Mouse (Mus musculus) frontal cortex, postnatal 36 days (tissue): ENCODE measurements around the gene Prps1l1.

Source experiments
- DNase-seq, 2 experiments: peaks; one replicate each; pipeline ENCODE4 v3.0.0; 2022; ENCODE audit warnings: low spot score in 2 of 2

The Prps1l1 gene

GRCm38 (mm10) chr12:34984461-34984860 lies at the start of gene Prps1l1:
Gene Prps1l1 (plus strand): TSS chr12:34984761.
- DNase-seq: no peak

GRCm38 (mm10) chr12:34937918-34938317 lies 46.6 kb upstream of the Prps1l1 start:
- DNase-seq: no peak

- DNase-seq: no peak
Measured at GRCm38 (mm10) chr12:34949066-34949706, 35.4 kb upstream of the Prps1l1 start.

- no peak for DNase-seq
Measured at GRCm38 (mm10) chr12:34975991-34976390, 8.6 kb upstream of the Prps1l1 start.

DNA sequence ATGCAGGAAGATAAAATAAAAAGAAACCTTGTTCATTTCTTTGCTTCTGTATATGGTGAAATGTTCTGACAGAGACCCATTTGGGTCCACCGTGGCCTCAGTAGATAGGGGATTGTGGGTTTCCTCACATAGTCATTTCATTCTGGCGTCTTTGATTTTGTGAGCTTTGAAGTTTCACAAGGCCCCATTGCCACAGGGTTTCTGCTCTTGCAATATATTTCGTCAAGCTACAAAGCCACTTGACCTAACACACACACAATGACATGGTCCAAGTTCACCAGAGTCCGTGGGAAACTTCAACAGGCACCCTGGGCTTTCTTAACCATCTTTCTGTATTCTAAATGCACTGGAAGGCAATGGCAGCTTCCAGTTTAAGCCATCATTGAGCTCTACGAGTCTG lies 1.3 kb downstream of the Prps1l1 start:
- no peak for DNase-seq

DNA sequence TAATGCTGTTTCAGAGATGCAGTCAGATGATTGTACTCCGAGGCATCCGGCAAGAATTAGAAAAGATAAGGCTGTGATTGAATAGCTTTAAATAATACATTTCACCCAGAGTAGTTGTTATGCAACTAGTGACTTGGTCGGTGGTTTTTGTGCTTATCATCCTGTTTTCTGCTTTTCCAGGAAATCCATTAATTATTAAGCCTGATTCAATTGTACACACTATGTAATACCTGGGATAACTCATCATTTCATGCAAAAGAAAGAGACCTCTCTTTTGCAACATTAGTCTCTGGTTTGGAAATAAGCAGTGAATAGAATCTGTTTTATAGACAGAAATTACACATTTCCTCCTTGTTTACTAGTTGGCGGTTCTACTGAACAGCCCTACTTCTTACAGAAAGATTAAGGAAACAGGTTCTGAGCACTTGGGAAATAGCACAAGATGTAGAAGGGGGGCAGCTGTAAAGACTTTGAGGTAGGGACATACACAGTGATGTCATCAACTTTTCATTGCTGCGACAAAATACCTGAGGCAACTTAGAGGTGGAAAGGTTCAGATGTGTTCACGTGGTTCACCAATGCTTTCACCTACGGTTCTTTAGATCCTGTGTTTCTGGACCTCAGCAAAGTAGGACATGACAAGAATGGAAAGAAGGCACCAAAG lies 5.1 kb downstream of the Prps1l1 start:
- DNase-seq: no peak

DNA sequence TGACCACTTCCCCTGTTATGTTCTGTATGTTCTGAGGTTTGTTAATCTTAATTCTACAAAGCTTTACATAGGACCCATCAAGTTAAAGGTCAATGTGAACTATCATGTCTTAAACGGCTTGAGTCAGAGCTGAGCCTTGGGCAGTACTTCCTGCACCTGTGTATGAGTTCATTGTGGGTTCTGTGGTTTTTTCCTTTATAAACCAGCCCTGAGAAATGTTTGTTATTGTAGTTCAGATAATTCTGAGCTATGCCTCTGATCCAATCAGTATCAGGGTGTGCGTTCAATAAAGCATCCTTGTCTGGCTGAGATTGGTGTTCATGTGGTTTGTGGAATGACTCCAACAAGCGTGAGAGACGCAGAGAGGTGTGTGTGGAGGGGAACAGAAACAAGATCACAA lies 5.8 kb downstream of the Prps1l1 start:
- DNase-seq: no peak

DNA sequence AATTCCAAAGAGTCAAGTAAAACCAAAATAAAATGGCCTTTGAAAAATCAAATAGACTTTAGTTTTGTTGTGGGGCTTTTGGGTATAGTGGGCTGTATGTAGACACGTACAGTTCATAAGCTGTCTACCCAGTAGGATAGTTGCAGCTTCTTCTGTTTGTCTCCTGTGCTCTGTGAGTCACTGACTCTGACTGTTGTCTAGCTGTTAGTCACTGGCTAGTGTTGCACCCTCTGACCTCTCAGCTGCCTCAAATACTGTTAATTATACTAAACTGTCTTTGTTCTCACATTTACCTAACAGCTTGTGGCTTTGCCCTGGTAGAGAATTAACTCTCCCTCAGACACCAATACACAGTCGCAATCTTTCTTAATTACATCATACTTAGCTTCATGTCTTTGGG lies 7.3 kb downstream of the Prps1l1 start:
- no peak for DNase-seq

GRCm38 (mm10) chr12:34997597-34998182 lies 13.1 kb downstream of the Prps1l1 start:
- no peak for DNase-seq

DNA sequence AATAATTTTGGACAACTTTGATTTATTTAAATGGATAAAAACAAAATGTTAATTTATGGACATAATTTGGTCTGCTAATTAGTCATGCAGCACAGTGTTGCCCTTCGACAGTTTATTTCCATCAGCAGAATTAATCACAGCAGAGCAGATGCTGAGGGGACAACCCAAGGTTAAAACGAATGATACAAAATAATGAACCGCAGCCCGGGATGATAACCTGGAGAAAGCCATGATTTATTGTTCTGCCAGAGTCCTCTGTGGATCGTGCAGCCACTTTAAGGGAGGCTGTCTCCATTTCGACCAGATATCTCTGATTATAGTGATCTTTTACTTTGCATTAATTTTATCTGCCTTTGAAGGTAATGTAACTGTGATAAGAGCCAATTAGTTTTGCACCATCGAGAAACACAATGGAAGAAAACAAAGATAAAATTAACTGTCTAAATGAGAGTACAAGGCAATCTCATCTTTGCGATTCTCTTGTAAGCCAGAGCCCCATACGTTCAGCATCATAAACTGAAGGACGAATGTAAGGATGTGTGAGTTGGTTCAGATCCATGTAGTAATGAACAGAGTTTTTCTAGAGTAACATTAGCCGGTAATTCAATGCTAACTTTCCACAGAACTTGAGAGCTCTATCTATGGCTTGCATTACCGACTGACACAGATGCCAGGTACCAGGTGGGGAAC lies 14.4 kb downstream of the Prps1l1 start:
- DNase-seq: no peak

DNA sequence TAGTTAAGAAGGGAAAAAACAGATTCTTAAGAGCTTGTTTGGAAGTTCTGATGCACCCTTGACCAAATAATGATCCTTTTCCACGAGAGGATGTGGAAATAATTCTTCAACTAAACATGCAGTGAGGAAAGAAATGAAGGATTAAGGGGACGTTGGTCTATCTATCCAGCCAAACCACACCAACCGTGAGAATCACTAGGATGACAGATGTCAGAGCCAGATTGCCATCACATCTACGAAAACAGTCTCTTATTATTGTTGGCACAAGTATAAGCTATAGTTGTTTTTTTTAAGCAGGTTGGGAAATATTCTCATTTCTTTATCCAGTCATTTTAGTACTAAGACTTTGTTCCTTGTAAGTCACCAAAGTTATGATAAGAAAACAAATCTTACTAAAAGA lies 15.8 kb downstream of the Prps1l1 start:
- no peak for DNase-seq

DNA sequence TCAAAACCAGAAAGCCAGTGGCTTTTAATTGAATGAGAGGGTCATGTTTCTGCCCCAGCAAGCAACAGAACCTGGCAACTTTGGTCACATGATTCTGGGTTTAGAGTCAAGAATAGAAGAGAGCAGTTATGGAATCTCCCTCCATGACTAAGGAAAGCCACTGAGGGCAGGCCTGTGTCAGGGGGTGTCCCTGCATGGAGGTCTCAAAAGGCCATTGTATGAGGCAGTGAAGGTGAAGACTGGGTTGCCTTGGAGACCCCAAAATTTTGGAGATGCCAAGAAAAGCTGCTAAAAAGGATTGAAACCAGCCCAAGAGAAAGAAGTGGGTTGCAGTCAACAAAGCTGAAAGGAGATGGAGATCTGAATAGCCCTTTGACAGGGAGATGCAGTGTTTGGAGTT lies 21.2 kb downstream of the Prps1l1 start:
- DNase-seq: no peak

DNA sequence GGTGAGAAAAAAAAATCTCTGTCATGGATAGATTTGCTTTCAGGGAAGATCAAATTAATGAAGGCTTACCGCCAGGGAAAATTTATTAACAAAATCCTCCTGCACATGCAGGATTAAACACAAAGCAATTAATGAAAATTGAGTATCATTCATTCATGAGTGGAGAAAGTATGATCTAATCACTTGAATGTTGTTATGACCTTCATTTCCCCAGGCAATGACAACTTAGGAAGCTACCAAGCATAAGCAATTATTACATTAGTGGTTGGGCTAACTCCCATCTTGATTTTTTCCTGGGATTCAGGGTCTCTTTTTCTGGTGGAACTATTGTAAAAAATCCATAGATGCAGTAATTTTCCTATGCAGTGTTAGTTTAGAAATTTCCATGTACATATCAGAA lies 23.3 kb downstream of the Prps1l1 start:
- no peak for DNase-seq

GRCm38 (mm10) chr12:35008340-35009137 lies 24.0 kb downstream of the Prps1l1 start:
- DNase-seq: peak; percentile 15 to 45

- no peak for DNase-seq
Measured at GRCm38 (mm10) chr12:35011462-35011861, 26.9 kb downstream of the Prps1l1 start.

GRCm38 (mm10) chr12:35013950-35014349 lies 29.4 kb downstream of the Prps1l1 start:
- DNase-seq: no peak

DNA sequence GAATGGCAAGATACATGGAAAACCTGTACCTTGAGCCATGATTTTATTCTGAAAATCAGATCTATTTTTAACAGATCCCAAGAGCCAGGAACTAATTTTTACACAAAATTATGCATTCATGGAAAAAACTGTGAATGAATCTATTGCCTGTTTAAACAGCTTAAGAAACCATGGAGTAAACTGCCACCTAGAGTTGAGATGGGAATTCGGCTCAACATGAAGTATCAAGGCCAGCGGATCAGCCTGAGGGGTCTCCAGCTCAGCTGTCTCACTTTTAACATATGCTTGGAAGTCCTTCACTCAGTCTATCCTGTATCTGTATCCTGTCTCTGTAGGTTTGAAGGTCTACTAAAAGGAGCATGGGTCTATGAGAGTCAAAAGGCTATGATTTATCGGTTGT lies 31.5 kb downstream of the Prps1l1 start:
- DNase-seq: peak in 1 of 2 experiments; percentile 41

GRCm38 (mm10) chr12:35016481-35017250 lies 32.1 kb downstream of the Prps1l1 start:
- no peak for DNase-seq

- DNase-seq: no peak
Measured at GRCm38 (mm10) chr12:35018679-35019237, 34.2 kb downstream of the Prps1l1 start.

GRCm38 (mm10) chr12:35021285-35021684 lies 36.7 kb downstream of the Prps1l1 start:
- no peak for DNase-seq

DNA sequence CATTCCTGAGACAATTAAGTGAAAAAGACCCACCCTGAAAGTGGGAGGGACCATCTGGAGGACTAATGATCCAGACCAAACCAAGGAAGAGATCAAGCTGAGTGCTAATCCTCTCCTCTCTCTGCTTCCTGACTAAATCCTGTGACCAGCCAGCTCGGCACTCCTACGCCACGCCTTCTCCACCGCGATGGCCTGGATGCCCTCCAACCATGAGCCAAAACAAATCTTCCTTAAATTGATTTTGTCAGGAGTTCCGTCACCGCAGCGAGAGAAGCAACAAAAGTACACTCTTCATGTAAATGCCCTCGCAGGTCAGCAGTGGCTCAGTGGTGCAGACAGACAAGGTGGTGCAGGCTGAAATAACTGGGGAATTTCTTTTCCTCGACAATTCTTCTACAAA lies 37.5 kb downstream of the Prps1l1 start:
- no peak for DNase-seq
